In genomic region chr4:49583965-49584831, GRCm38 (mm10) we compare ENCODE assay signal across 9 mouse cellular contexts. TPM values are rescaled to one million over a fixed set of nuclear protein-coding genes. Genes with fewer than 3 reads are reported as not detected.
DNase-seq lines count a peak whose midpoint lies in the region; ATAC-seq and TF ChIP-seq lines count a peak whose summit lies in the region.
"Had no signal": no experiment of that assay in that cellular context is flagged by ENCODE, and none has a peak within 500 bp of the region (broad histone marks: within the 10 kb centered on the region; RNA-seq: fewer than 3 reads in every experiment).

No protein-coding gene starts in this region.

- DNase-seq in kidney, postnatal 25 days = no peak
- DNase-seq in adipocyte (ENCODE audit: low spot score) = peak; percentile 17
- peak; percentile 23 for DNase-seq in midbrain, postnatal 0 days (ENCODE audit: low spot score)
- no peak for DNase-seq in urinary bladder, postnatal 25 days (ENCODE audit: low spot score)
- no peak for DNase-seq in right cerebral cortex, postnatal 14 days
- DNase-seq: cerebellum, adult 18-20 months; left cerebral cortex, postnatal 4 days had no signal

- peaks cover 23% of the 10 kb centered on the region for H3K4me1 ChIP-seq in kidney, embryonic 15.5 days
- H3K4me1 ChIP-seq in heart, embryonic 12.5 days (replicated peaks) = peaks cover 26% of the 10 kb centered on the region
- no peaks in the 10 kb centered on the region for H3K4me1 ChIP-seq in midbrain, postnatal 0 days (ENCODE audit: insufficient read depth, low read length)

- 39% methylated on average over 14 of the region's 14 CpGs for whole genome bisulfite sequencing in kidney, embryonic 15.5 days
- 50% methylated on average over 14 of the region's 14 CpGs for WGBS in heart, embryonic 12.5 days
- WGBS in midbrain, postnatal 0 days = 55% methylated on average over 14 of the region's 14 CpGs

- no peak overlapping the region for H3K9ac ChIP-seq in kidney, embryonic 15.5 days
- H3K9ac ChIP-seq in heart, embryonic 12.5 days = no peak overlapping the region
- no peak overlapping the region for H3K9ac ChIP-seq in midbrain, postnatal 0 days (replicated peaks; ENCODE audit: low read length, poor library complexity, severe bottlenecking)

- H3K9me3 ChIP-seq in kidney, embryonic 15.5 days (replicated peaks) = no peaks in the 10 kb centered on the region
- H3K9me3 ChIP-seq in heart, embryonic 12.5 days (replicated peaks) = no peaks in the 10 kb centered on the region
- no peaks in the 10 kb centered on the region for H3K9me3 ChIP-seq in midbrain, postnatal 0 days (ENCODE audit: low read length)

- peak overlapping the region; percentile 67 for H3K27ac ChIP-seq in kidney, embryonic 15.5 days
- H3K27ac ChIP-seq in heart, embryonic 12.5 days (ENCODE audit: poor library complexity, severe bottlenecking) = peak overlapping the region; percentile 55; the same call in 1 of the 2 replicates
- H3K27ac ChIP-seq in midbrain, postnatal 0 days (ENCODE audit: low read depth, low read length) = no peak overlapping the region

- H3K36me3 ChIP-seq in kidney, embryonic 15.5 days = peaks cover 10% of the 10 kb centered on the region; the same call in 1 of the 2 replicates
- peaks cover 32% of the 10 kb centered on the region for H3K36me3 ChIP-seq in heart, embryonic 12.5 days
- peaks cover 33% of the 10 kb centered on the region for H3K36me3 ChIP-seq in midbrain, postnatal 0 days (ENCODE audit: insufficient read depth, low read length)

- ATAC-seq in kidney, embryonic 15.5 days (replicated peaks; ENCODE audit: low FRiP score) = peak; percentile 57
- no peak for ATAC-seq in heart, embryonic 12.5 days (ENCODE audit: insufficient number of reproducible peaks, low FRiP score)
- no peak for ATAC-seq in midbrain, postnatal 0 days (ENCODE audit: low FRiP score)

- H3K27me3 ChIP-seq in kidney, embryonic 15.5 days = no peaks in the 10 kb centered on the region
- H3K27me3 ChIP-seq in heart, embryonic 12.5 days (replicated peaks) = no peaks in the 10 kb centered on the region
- H3K27me3 ChIP-seq in midbrain, postnatal 0 days (ENCODE audit: insufficient read depth, low read length) = no peaks in the 10 kb centered on the region

- peak overlapping the region; percentile 21; the same call in 1 of the 2 replicates for H3K4me2 ChIP-seq in kidney, embryonic 15.5 days
- no peak overlapping the region for H3K4me2 ChIP-seq in heart, embryonic 12.5 days
- H3K4me2 ChIP-seq in midbrain, postnatal 0 days (ENCODE audit: low read depth, low read length, poor library complexity, severe bottlenecking) = no peak overlapping the region

- no peak overlapping the region for H3K4me3 ChIP-seq in kidney, embryonic 15.5 days (replicated peaks)
- no peak overlapping the region for H3K4me3 ChIP-seq in heart, embryonic 12.5 days
- H3K4me3 ChIP-seq in midbrain, postnatal 0 days (ENCODE audit: low read depth, low read length) = no peak overlapping the region

- TF ChIP-seq CTCF in midbrain, postnatal 0 days (IDR thresholded peaks at IDR 0.05) = no peak

RNA-seq across cellular contexts. Expression of gene Tmem246, which starts 13.5 kb away (rescaled TPM):
- polyA plus RNA-seq in kidney, embryonic 15.5 days (2015; fragmentation: Nextera tagmentation; extraction: Ambion mirVana) = 19.6 and 21.9 TPM in 2 replicates
- polyA plus RNA-seq in heart, embryonic 12.5 days (2016; fragmentation: Nextera tagmentation; extraction: Ambion mirVana) = 47.5 and 48.0 TPM in 2 replicates
- 182 and 193 TPM in 2 replicates for total RNA-seq in midbrain, postnatal 0 days (2014; rRNA removed)
- polyA plus RNA-seq in midbrain, postnatal 0 days (2015; fragmentation: Nextera tagmentation; extraction: Ambion mirVana) = 164 and 180 TPM in 2 replicates

RNA-seq across cellular contexts. Expression of gene Aldob, which starts 34.9 kb away (rescaled TPM):
- polyA plus RNA-seq in kidney, embryonic 15.5 days (2015; fragmentation: Nextera tagmentation; extraction: Ambion mirVana) = 235 and 237 TPM in 2 replicates
- polyA plus RNA-seq in heart, embryonic 12.5 days (2016; fragmentation: Nextera tagmentation; extraction: Ambion mirVana) = 0.39 and 0.42 TPM in 2 replicates
- total RNA-seq in midbrain, postnatal 0 days (2014; rRNA removed) = 0.88 and 0.94 TPM in 2 replicates
- 0.56 and 0.73 TPM in 2 replicates for polyA plus RNA-seq in midbrain, postnatal 0 days (2015; fragmentation: Nextera tagmentation; extraction: Ambion mirVana)

RNA-seq across cellular contexts. Expression of gene Rnf20, which starts 47.6 kb away (rescaled TPM):
- polyA plus RNA-seq in kidney, embryonic 15.5 days (2015; fragmentation: Nextera tagmentation; extraction: Ambion mirVana) = 44.2 and 45.1 TPM in 2 replicates
- polyA plus RNA-seq in heart, embryonic 12.5 days (2016; fragmentation: Nextera tagmentation; extraction: Ambion mirVana) = 29.2 and 30.2 TPM in 2 replicates
- total RNA-seq in midbrain, postnatal 0 days (2014; rRNA removed) = 48.3 and 76.7 TPM in 2 replicates
- polyA plus RNA-seq in midbrain, postnatal 0 days (2015; fragmentation: Nextera tagmentation; extraction: Ambion mirVana) = 41.0 and 46.2 TPM in 2 replicates

Comparison
In these comparisons a context has a peak if more than half of its experiments do, and no peak if none do; other contexts are left out.
1. DNase-seq: peak in adipocyte (single experiment) and midbrain, postnatal 0 days (single experiment); none in kidney, postnatal 25 days (0 of 2), urinary bladder, postnatal 25 days (single experiment) and right cerebral cortex, postnatal 14 days (single experiment).
2. RNA of gene Aldob, which starts 34.9 kb away (polyA plus RNA-seq): 235 to 237 TPM in kidney, embryonic 15.5 days; 0.56 to 0.73 TPM in midbrain, postnatal 0 days and 0.39 to 0.42 TPM in heart, embryonic 12.5 days; every median in the first group is over 100 times any median in the second.